Mouse (Mus musculus) kidney, adult 2 months (tissue): ENCODE measurements at regions not wholly inside any gene's neighbourhood (a gene's known extent, or its start where the extent isn't known, plus 50 kb on each side); places are given as distances from the start of the nearest gene placed in this dataset.

Experiments used
- CTCF ChIP-seq: fragments of 200-500 bp; conservative IDR thresholded peaks from 2 replicates; pipeline ENCODE4 v1.5.1; 2011; ENCODE audit warnings: low read depth, mild to moderate bottlenecking, control low read depth, low read length, moderate library complexity, mixed read lengths; ENCODE audit not compliant: insufficient read depth, insufficient read length
- POLR2A ChIP-seq: fragments of 200-500 bp; IDR thresholded peaks from one replicate; pipeline ENCODE4 v1.6.1; 2011; ENCODE audit warnings: low read depth, low read length, control low read depth

DNA sequence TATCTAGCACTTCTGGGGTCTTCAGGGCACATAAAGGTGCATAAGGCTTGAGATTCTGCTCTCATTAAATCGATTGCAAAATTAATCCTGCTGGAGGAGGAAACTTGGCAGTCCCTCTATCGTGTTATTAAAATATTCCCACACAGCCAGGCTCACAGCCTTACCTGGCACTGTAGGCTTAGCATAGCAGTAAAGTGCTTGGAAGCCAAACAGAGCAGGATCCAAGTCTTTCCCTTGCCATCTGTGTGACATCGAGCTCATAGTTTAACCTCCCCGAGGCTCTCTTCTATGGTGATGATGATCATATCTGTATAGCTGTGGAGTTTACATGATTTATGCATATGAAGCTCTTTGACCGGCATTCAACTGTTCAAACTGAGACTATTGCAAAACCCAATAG, 197.6 kb downstream of the Snx19 start:
- no peak for TF ChIP-seq CTCF
- TF ChIP-seq POLR2A: no peak
